Mouse (Mus musculus) embryonic facial prominence, embryonic 15.5 days (tissue): ENCODE results near the gene Gm47996. TPM values are rescaled to one million over a fixed set of nuclear protein-coding genes. Genes with fewer than 3 reads are reported as not detected.
"Not testable (repeated sequence)": the region's sequence is repeated elsewhere in the genome, so short reads cannot be mapped to it uniquely, and the experiment has no call there.

ENCODE experiments used
- ATAC-seq: fragments of 200-750 bp; cut with Nextera tagmentation; 2 replicates; pipeline ENCODE4 v1.8.0; 2017; ENCODE audit warnings: low read depth, moderate TSS enrichment; ENCODE audit not compliant: insufficient number of reproducible peaks, low FRiP score, low TSS enrichment
- H3K27ac ChIP-seq: fragments of 300-500 bp; sonication (generic); replicated peaks from 2 replicates; pipeline ENCODE4 v1.5.1; 2015; ENCODE audit warnings: mild to moderate bottlenecking, inconsistent platforms
- H3K27me3 ChIP-seq: fragments of 300-500 bp; sonication (generic); 2 replicates; pipeline ENCODE4 v1.6.1; 2015; ENCODE audit warnings: inconsistent platforms
- H3K36me3 ChIP-seq: fragments of 300-500 bp; sonication (generic); 2 replicates; pipeline ENCODE4 v1.6.1; 2015; ENCODE audit warnings: mild to moderate bottlenecking, inconsistent platforms
- H3K4me1 ChIP-seq: fragments of 300-500 bp; sonication (generic); 2 replicates; pipeline ENCODE4 v1.6.1; 2015; ENCODE audit warnings: inconsistent platforms
- H3K4me2 ChIP-seq: fragments of 300-500 bp; sonication (generic); replicated peaks from 2 replicates; pipeline ENCODE4 v1.6.1; 2015; ENCODE audit warnings: mild to moderate bottlenecking, inconsistent platforms
- H3K4me3 ChIP-seq: fragments of 300-500 bp; sonication (generic); replicated peaks from 2 replicates; pipeline ENCODE4 v1.5.1; 2015; ENCODE audit warnings: mild to moderate bottlenecking, inconsistent platforms
- H3K9ac ChIP-seq: fragments of 300-500 bp; sonication (generic); 2 replicates; pipeline ENCODE4 v1.6.1; 2015; ENCODE audit warnings: inconsistent platforms
- H3K9me3 ChIP-seq: fragments of 300-500 bp; sonication (generic); replicated peaks from 2 replicates; pipeline ENCODE4 v1.6.1; 2016; ENCODE audit warnings: inconsistent platforms
- WGBS: fragments of 180-500 bp; shearing (Covaris S2); methylation state at CpG from one replicate; pipeline ENCODE4 v1.1.7; 2015; 5-methylcytosine and 5-hydroxymethylcytosine counted together
- polyA plus RNA-seq: library from polyadenylated mRNA; unstranded; fragments of >200 nt; fragmentation: Nextera tagmentation; extraction: Ambion mirVana; gene quantifications from 2 replicates; pipeline ENCODE4 v1.2.1, GENCODE M21; 2015

Gene Gm47996
- polyA plus RNA-seq, 1 experiment from 2014 or later: not detected

GRCm38 (mm10) chr1:151208944-151209343 is 987 bp upstream of the Gm47996 start:
- not testable (repeated sequence) for H3K4me3 ChIP-seq, H3K9ac ChIP-seq, H3K36me3 ChIP-seq, H3K9me3 ChIP-seq, ATAC-seq, H3K27ac ChIP-seq, H3K4me2 ChIP-seq, H3K27me3 ChIP-seq, H3K4me1 ChIP-seq

- not testable (repeated sequence) for H3K4me3 ChIP-seq, H3K9me3 ChIP-seq, H3K4me1 ChIP-seq, H3K9ac ChIP-seq, H3K36me3 ChIP-seq, H3K27ac ChIP-seq, ATAC-seq, H3K27me3 ChIP-seq, H3K4me2 ChIP-seq
- WGBS: 87% methylated on average over 5 of the region's 5 CpGs
Measured at GRCm38 (mm10) chr1:151211666-151212065, 1.7 kb downstream of the Gm47996 start.

- no peaks in the 10 kb centered on the region for H3K36me3 ChIP-seq
- H3K4me2 ChIP-seq: no peak overlapping the region
- no peak for ATAC-seq
- H3K9me3 ChIP-seq: no peaks in the 10 kb centered on the region
- H3K4me1 ChIP-seq: 0 out of 2 replicates have a peak, but pooled peaks cover 4% of the 10 kb centered on the region
- no peak overlapping the region for H3K27ac ChIP-seq
- H3K9ac ChIP-seq: no peak overlapping the region
- WGBS: 74% methylated on average over 2 of the region's 2 CpGs
- no peaks in the 10 kb centered on the region for H3K27me3 ChIP-seq
- H3K4me3 ChIP-seq: no peak overlapping the region
Measured at GRCm38 (mm10) chr1:151214862-151215261, 4.9 kb downstream of the Gm47996 start.

GRCm38 (mm10) chr1:151215985-151216384 is 6.1 kb downstream of the Gm47996 start:
- WGBS: 61% methylated on average over 1 of the region's 1 CpGs
- Histone ChIP-seq H3K4me2 (no peak overlapping the region), H3K27ac (no peak overlapping the region), H3K9ac (no peak overlapping the region), H3K4me1 (0 out of 2 replicates have a peak, but pooled peaks cover 4% of the 10 kb centered on the region), H3K36me3 (no peaks in the 10 kb centered on the region), H3K27me3 (no peaks in the 10 kb centered on the region), H3K4me3 (no peak overlapping the region), H3K9me3 (no peaks in the 10 kb centered on the region)
- no peak for ATAC-seq

GRCm38 (mm10) chr1:151216417-151216816 is 6.5 kb downstream of the Gm47996 start:
- no peaks in the 10 kb centered on the region for H3K36me3 ChIP-seq
- no peak overlapping the region for H3K27ac ChIP-seq
- ATAC-seq: no peak
- 64% methylated on average over 3 of the region's 3 CpGs for WGBS
- no peaks in the 10 kb centered on the region for H3K9me3 ChIP-seq
- no peak overlapping the region for H3K4me3 ChIP-seq
- H3K27me3 ChIP-seq: no peaks in the 10 kb centered on the region
- H3K4me2 ChIP-seq: no peak overlapping the region
- no peak overlapping the region for H3K9ac ChIP-seq
- 0 out of 2 replicates have a peak, but pooled peaks cover 4% of the 10 kb centered on the region for H3K4me1 ChIP-seq

- WGBS: 82% methylated on average over 5 of the region's 5 CpGs
- H3K4me2 ChIP-seq: no peak overlapping the region
- no peak overlapping the region for H3K9ac ChIP-seq
- no peaks in the 10 kb centered on the region for H3K9me3 ChIP-seq
- no peak overlapping the region for H3K27ac ChIP-seq
- H3K4me3 ChIP-seq: no peak overlapping the region
- no peak for ATAC-seq
- no peaks in the 10 kb centered on the region for H3K36me3 ChIP-seq
- no peaks in the 10 kb centered on the region for H3K27me3 ChIP-seq
- 0 out of 2 replicates have a peak, but pooled peaks cover 4% of the 10 kb centered on the region for H3K4me1 ChIP-seq
Measured at GRCm38 (mm10) chr1:151219045-151219444, 9.1 kb downstream of the Gm47996 start.

GRCm38 (mm10) chr1:151220098-151220497 is 10.2 kb downstream of the Gm47996 start:
- Histone ChIP-seq H3K27ac (no peak overlapping the region), H3K4me2 (no peak overlapping the region), H3K9me3 (no peaks in the 10 kb centered on the region), H3K27me3 (no peaks in the 10 kb centered on the region), H3K9ac (no peak overlapping the region), H3K36me3 (no peaks in the 10 kb centered on the region), H3K4me3 (no peak overlapping the region), H3K4me1 (no peaks in the 10 kb centered on the region)
- ATAC-seq: no peak
- WGBS: 71% methylated on average over 7 of the region's 7 CpGs

- H3K4me2 ChIP-seq: no peak overlapping the region
- H3K4me1 ChIP-seq: no peaks in the 10 kb centered on the region
- H3K27me3 ChIP-seq: no peaks in the 10 kb centered on the region
- H3K4me3 ChIP-seq: no peak overlapping the region
- H3K27ac ChIP-seq: no peak overlapping the region
- H3K9ac ChIP-seq: no peak overlapping the region
- no peaks in the 10 kb centered on the region for H3K9me3 ChIP-seq
- H3K36me3 ChIP-seq: no peaks in the 10 kb centered on the region
- no peak for ATAC-seq
- WGBS: 85% methylated on average over 10 of the region's 10 CpGs
Measured at GRCm38 (mm10) chr1:151222561-151223267, 12.8 kb downstream of the Gm47996 start.

- Histone ChIP-seq H3K27ac (no peak overlapping the region), H3K4me2 (no peak overlapping the region), H3K9me3 (no peaks in the 10 kb centered on the region), H3K27me3 (no peaks in the 10 kb centered on the region), H3K36me3 (no peaks in the 10 kb centered on the region), H3K4me1 (no peaks in the 10 kb centered on the region), H3K9ac (no peak overlapping the region), H3K4me3 (no peak overlapping the region)
- 78% methylated on average over 1 of the region's 1 CpGs for WGBS
- no peak for ATAC-seq
Measured at GRCm38 (mm10) chr1:151223377-151223776, 13.4 kb downstream of the Gm47996 start.

- WGBS: 89% methylated on average over 1 of the region's 1 CpGs
- no peaks in the 10 kb centered on the region for H3K4me1 ChIP-seq
- no peak overlapping the region for H3K9ac ChIP-seq
- no peaks in the 10 kb centered on the region for H3K36me3 ChIP-seq
- no peaks in the 10 kb centered on the region for H3K9me3 ChIP-seq
- ATAC-seq: no peak
- H3K27ac ChIP-seq: no peak overlapping the region
- H3K4me2 ChIP-seq: no peak overlapping the region
- no peaks in the 10 kb centered on the region for H3K27me3 ChIP-seq
- no peak overlapping the region for H3K4me3 ChIP-seq
Measured at GRCm38 (mm10) chr1:151224536-151224935, 14.6 kb downstream of the Gm47996 start.

GRCm38 (mm10) chr1:151227506-151227905 is 17.6 kb downstream of the Gm47996 start:
- Histone ChIP-seq H3K9ac (no peak overlapping the region), H3K27ac (no peak overlapping the region), H3K4me1 (no peaks in the 10 kb centered on the region), H3K36me3 (no peaks in the 10 kb centered on the region), H3K9me3 (no peaks in the 10 kb centered on the region), H3K4me3 (no peak overlapping the region), H3K4me2 (no peak overlapping the region), H3K27me3 (no peaks in the 10 kb centered on the region)
- WGBS: 63% methylated on average over 8 of the region's 8 CpGs
- ATAC-seq: no peak

- no peak overlapping the region for H3K27ac ChIP-seq
- H3K36me3 ChIP-seq: no peaks in the 10 kb centered on the region
- no peaks in the 10 kb centered on the region for H3K9me3 ChIP-seq
- H3K4me3 ChIP-seq: no peak overlapping the region
- H3K27me3 ChIP-seq: no peaks in the 10 kb centered on the region
- H3K4me2 ChIP-seq: no peak overlapping the region
- ATAC-seq: no peak
- H3K9ac ChIP-seq: no peak overlapping the region
- 78% methylated on average over 1 of the region's 1 CpGs for WGBS
- no peaks in the 10 kb centered on the region for H3K4me1 ChIP-seq
Measured at GRCm38 (mm10) chr1:151228320-151228989, 18.5 kb downstream of the Gm47996 start.
